ENCODE assay signal across 25 mouse cellular contexts in genomic region chr9:35183359-35183758, GRCm38 (mm10). TPM values are rescaled to one million over a fixed set of nuclear protein-coding genes. Genes with fewer than 3 reads are reported as not detected.
A peak's percentile ranks its signal among the peaks of the same experiment; 100 is the strongest.
DNase-seq lines count a peak whose midpoint lies in the region; ATAC-seq lines count a peak whose summit lies in the region.
"Had no signal": no experiment of that assay in that cellular context is flagged by ENCODE, and none has a peak within 500 bp of the region (broad histone marks: within the 10 kb centered on the region; RNA-seq: fewer than 3 reads in every experiment).

No protein-coding gene starts in this region.

- H3K4me2 ChIP-seq in heart, embryonic 11.5 days = no peak overlapping the region
- H3K4me2 ChIP-seq in midbrain, embryonic 11.5 days = no peak overlapping the region
- H3K4me2 ChIP-seq in midbrain, embryonic 13.5 days (replicated peaks) = no peak overlapping the region
- H3K4me2 ChIP-seq: embryonic facial prominence, embryonic 15.5 days; forebrain, embryonic 15.5 days; heart, embryonic 15.5 days; hindbrain, embryonic 15.5 days; midbrain, embryonic 12.5 days had no signal

- no peak overlapping the region for H3K9ac ChIP-seq in heart, embryonic 11.5 days (ENCODE audit: low read depth, low read length)
- no peak overlapping the region for H3K9ac ChIP-seq in midbrain, embryonic 11.5 days (ENCODE audit: low read length)
- H3K9ac ChIP-seq in midbrain, embryonic 13.5 days (replicated peaks) = no peak overlapping the region
- H3K9ac ChIP-seq: embryonic facial prominence, embryonic 15.5 days; forebrain, embryonic 15.5 days; heart, embryonic 15.5 days; hindbrain, embryonic 15.5 days; midbrain, embryonic 12.5 days had no signal

- no peaks in the 10 kb centered on the region for H3K4me1 ChIP-seq in heart, embryonic 11.5 days (ENCODE audit: control insufficient read depth, insufficient read depth, low read length)
- no peaks in the 10 kb centered on the region for H3K4me1 ChIP-seq in midbrain, embryonic 11.5 days (ENCODE audit: control insufficient read depth, insufficient read depth, low read length)
- H3K4me1 ChIP-seq in midbrain, embryonic 13.5 days (replicated peaks) = no peaks in the 10 kb centered on the region
- H3K4me1 ChIP-seq: embryonic facial prominence, embryonic 15.5 days; forebrain, embryonic 15.5 days; heart, embryonic 15.5 days; hindbrain, embryonic 15.5 days; midbrain, embryonic 12.5 days had no signal

- 56% methylated on average over 5 of the region's 5 CpGs for WGBS in heart, embryonic 11.5 days (ENCODE audit: insufficient replicate concordance)
- WGBS in midbrain, embryonic 11.5 days = 68% methylated on average over 5 of the region's 5 CpGs
- WGBS in midbrain, embryonic 13.5 days = 70% methylated on average over 5 of the region's 5 CpGs

- no peak overlapping the region for H3K4me3 ChIP-seq in heart, embryonic 11.5 days (ENCODE audit: low read depth, low read length)
- H3K4me3 ChIP-seq in midbrain, embryonic 11.5 days (ENCODE audit: low read depth, low read length) = no peak overlapping the region
- H3K4me3 ChIP-seq in midbrain, embryonic 13.5 days (replicated peaks) = no peak overlapping the region
- H3K4me3 ChIP-seq: embryonic facial prominence, embryonic 15.5 days; forebrain, embryonic 15.5 days; heart, adult 2 months; heart, embryonic 15.5 days; hindbrain, embryonic 15.5 days; layer of hippocampus, adult 2 months; midbrain, embryonic 12.5 days had no signal

- peak; percentile 94 for DNase-seq in heart, adult 11 months
- peak; percentile 19 for DNase-seq in midbrain, embryonic 11.5 days (ENCODE audit: low spot score, missing footprints)
- peak; percentile 22 for DNase-seq in splenic B cell, adult 2 months (ENCODE audit: low read depth, low spot score)
- DNase-seq in cerebellum, postnatal 10 days = no peak
- no peak for DNase-seq in adrenal gland, adult 8-10 months
- DNase-seq: adrenal gland, adult 2 months; cerebellum, adult 8-10 months; gastrocnemius, postnatal 10 days; heart, adult 2 months; heart, postnatal 36 days; kidney, adult 8-10 months; kidney, postnatal 25 days; layer of hippocampus, postnatal 36 days; thymus, postnatal 14 days had no signal

- H3K36me3 ChIP-seq in heart, embryonic 11.5 days (ENCODE audit: control insufficient read depth, insufficient read depth, low read length) = peaks cover 3% of the 10 kb centered on the region; the same call in 1 of the 2 replicates
- no peaks in the 10 kb centered on the region for H3K36me3 ChIP-seq in midbrain, embryonic 11.5 days (ENCODE audit: control insufficient read depth, insufficient read depth, low read length)
- H3K36me3 ChIP-seq in midbrain, embryonic 13.5 days = peaks cover 7% of the 10 kb centered on the region; the same call in 1 of the 2 replicates
- H3K36me3 ChIP-seq in splenic B cell, adult 2 months (ENCODE audit: control insufficient read depth, insufficient read depth, low read length, poor library complexity, severe bottlenecking) = peaks cover 2% of the 10 kb centered on the region
- H3K36me3 ChIP-seq: forebrain, embryonic 15.5 days; hindbrain, embryonic 15.5 days had no signal

- ATAC-seq in heart, embryonic 11.5 days (replicated peaks; ENCODE audit: insufficient number of reproducible peaks, low FRiP score, low TSS enrichment) = no peak
- ATAC-seq in midbrain, embryonic 11.5 days (ENCODE audit: low FRiP score) = no peak
- ATAC-seq in midbrain, embryonic 13.5 days = no peak
- ATAC-seq in hematopoietic stem cell, adult 5-6 weeks (replicated peaks in 1 of 2; ENCODE audit: insufficient read depth in 1 of 2, low FRiP score in 2 of 2, low TSS enrichment in 1 of 2, low read depth in 1 of 2, poor library complexity in 2 of 2, severe bottlenecking in 2 of 2) = peak; percentile 42 to 75; a peak in 3 of 4 replicates
- ATAC-seq: CD4-positive, CD25-positive, alpha-beta regulatory T cell, adult 4 months; forebrain, embryonic 15.5 days; Patski had no signal

- H3K27me3 ChIP-seq in heart, embryonic 11.5 days (ENCODE audit: control insufficient read depth, insufficient read depth, low read length) = no peaks in the 10 kb centered on the region
- no peaks in the 10 kb centered on the region for H3K27me3 ChIP-seq in midbrain, embryonic 11.5 days (ENCODE audit: control insufficient read depth, insufficient read depth, low read length)
- H3K27me3 ChIP-seq in midbrain, embryonic 13.5 days = no peaks in the 10 kb centered on the region
- no peaks in the 10 kb centered on the region for H3K27me3 ChIP-seq in splenic B cell, adult 2 months (ENCODE audit: control insufficient read depth, insufficient read depth, low read length, poor library complexity, severe bottlenecking)
- H3K27me3 ChIP-seq: embryonic facial prominence, embryonic 15.5 days; forebrain, embryonic 15.5 days; heart, embryonic 15.5 days; hindbrain, embryonic 15.5 days; midbrain, embryonic 12.5 days; Patski had no signal

- H3K27ac ChIP-seq in heart, embryonic 11.5 days (ENCODE audit: low read depth, low read length) = no peak overlapping the region
- no peak overlapping the region for H3K27ac ChIP-seq in midbrain, embryonic 11.5 days (ENCODE audit: low read depth, low read length)
- no peak overlapping the region for H3K27ac ChIP-seq in midbrain, embryonic 13.5 days
- H3K27ac ChIP-seq: embryonic facial prominence, embryonic 15.5 days; forebrain, embryonic 15.5 days; heart, adult 2 months; heart, embryonic 15.5 days; hindbrain, embryonic 15.5 days; layer of hippocampus, adult 2 months; midbrain, embryonic 12.5 days had no signal

- no peaks in the 10 kb centered on the region for H3K9me3 ChIP-seq in heart, embryonic 11.5 days (replicated peaks; ENCODE audit: control insufficient read depth, low read length)
- no peaks in the 10 kb centered on the region for H3K9me3 ChIP-seq in midbrain, embryonic 11.5 days (ENCODE audit: control insufficient read depth, low read length)
- H3K9me3 ChIP-seq in midbrain, embryonic 13.5 days = no peaks in the 10 kb centered on the region
- H3K9me3 ChIP-seq: embryonic facial prominence, embryonic 15.5 days; forebrain, embryonic 15.5 days; heart, embryonic 15.5 days; hindbrain, embryonic 15.5 days; midbrain, embryonic 12.5 days had no signal

RNA-seq across cellular contexts. Expression of gene Dcps, which starts 7.5 kb away (rescaled TPM):
- polyA plus RNA-seq in heart, embryonic 11.5 days (2014; fragmentation: Nextera tagmentation; extraction: Ambion mirVana) = 68.0 and 69.3 TPM in 2 replicates
- polyA plus RNA-seq in midbrain, embryonic 11.5 days (2014; fragmentation: Nextera tagmentation; extraction: Ambion mirVana) = 96.8 and 98.0 TPM in 2 replicates
- 86.4 and 88.0 TPM in 2 replicates for polyA plus RNA-seq in midbrain, embryonic 13.5 days (2015; fragmentation: Nextera tagmentation; extraction: Ambion mirVana)
- total RNA-seq in hematopoietic stem cell, adult 5-6 weeks (2017) = 48.6 and 56.6 TPM in 2 replicates
- 10 to 100 TPM; 23.6 to 34.1 (median 29.9) TPM for total RNA-seq in adrenal gland, adult 8-10 months (2022)

RNA-seq across cellular contexts. Expression of gene Srpr, which starts 16.6 kb away (rescaled TPM):
- 95.7 and 107 TPM in 2 replicates for polyA plus RNA-seq in heart, embryonic 11.5 days (2014; fragmentation: Nextera tagmentation; extraction: Ambion mirVana)
- 95.7 and 96.9 TPM in 2 replicates for polyA plus RNA-seq in midbrain, embryonic 11.5 days (2014; fragmentation: Nextera tagmentation; extraction: Ambion mirVana)
- polyA plus RNA-seq in midbrain, embryonic 13.5 days (2015; fragmentation: Nextera tagmentation; extraction: Ambion mirVana) = 69.9 and 79.9 TPM in 2 replicates
- total RNA-seq in hematopoietic stem cell, adult 5-6 weeks (2017) = 76.2 and 82.3 TPM in 2 replicates
- 100 to 1,000 TPM; 140 to 169 (median 165) TPM for total RNA-seq in adrenal gland, adult 8-10 months (2022)

RNA-seq across cellular contexts. Expression of gene Tirap, which starts 16.7 kb away (rescaled TPM):
- polyA plus RNA-seq in heart, embryonic 11.5 days (2014; fragmentation: Nextera tagmentation; extraction: Ambion mirVana) = 9.4 and 11.7 TPM in 2 replicates
- 14.1 and 14.6 TPM in 2 replicates for polyA plus RNA-seq in midbrain, embryonic 11.5 days (2014; fragmentation: Nextera tagmentation; extraction: Ambion mirVana)
- polyA plus RNA-seq in midbrain, embryonic 13.5 days (2015; fragmentation: Nextera tagmentation; extraction: Ambion mirVana) = 6.7 and 6.9 TPM in 2 replicates
- 4.1 and 18.9 TPM in 2 replicates for total RNA-seq in hematopoietic stem cell, adult 5-6 weeks (2017)
- 1 to 10 TPM; 6.1 to 9.6 (median 6.5) TPM for total RNA-seq in adrenal gland, adult 8-10 months (2022)

RNA-seq across cellular contexts. Expression of gene Foxred1, which starts 27.5 kb away (rescaled TPM):
- polyA plus RNA-seq in heart, embryonic 11.5 days (2014; fragmentation: Nextera tagmentation; extraction: Ambion mirVana) = 44.9 and 49.6 TPM in 2 replicates
- 29.9 and 31.5 TPM in 2 replicates for polyA plus RNA-seq in midbrain, embryonic 11.5 days (2014; fragmentation: Nextera tagmentation; extraction: Ambion mirVana)
- polyA plus RNA-seq in midbrain, embryonic 13.5 days (2015; fragmentation: Nextera tagmentation; extraction: Ambion mirVana) = 48.4 and 49.2 TPM in 2 replicates
- total RNA-seq in hematopoietic stem cell, adult 5-6 weeks (2017) = 35.9 and 38.5 TPM in 2 replicates
- 10 to 100 TPM; 48.5 to 62.4 (median 56.3) TPM for total RNA-seq in adrenal gland, adult 8-10 months (2022)

Comparison
In these comparisons a context has a peak if more than half of its experiments do, and no peak if none do; other contexts are left out.
1. DNase-seq: peak in heart, adult 11 months (single experiment), midbrain, embryonic 11.5 days (single experiment) and splenic B cell, adult 2 months (single experiment); none in cerebellum, postnatal 10 days (0 of 2) and adrenal gland, adult 8-10 months (single experiment).
2. ATAC-seq: peak in hematopoietic stem cell, adult 5-6 weeks (2 of 2); none in heart, embryonic 11.5 days (single experiment), midbrain, embryonic 11.5 days (single experiment) and midbrain, embryonic 13.5 days (single experiment).